Mouse (Mus musculus) spleen, embryonic (tissue): ENCODE measurements around the gene Plcl2.

Experiments used
- CTCF ChIA-PET: fragments of 350-600 bp; sonication (Branson Sonifier 250); formaldehyde crosslinking; loops from one replicate; lab custom pipeline; 2022; lab: Charles Lee

Gene Plcl2

DNA sequence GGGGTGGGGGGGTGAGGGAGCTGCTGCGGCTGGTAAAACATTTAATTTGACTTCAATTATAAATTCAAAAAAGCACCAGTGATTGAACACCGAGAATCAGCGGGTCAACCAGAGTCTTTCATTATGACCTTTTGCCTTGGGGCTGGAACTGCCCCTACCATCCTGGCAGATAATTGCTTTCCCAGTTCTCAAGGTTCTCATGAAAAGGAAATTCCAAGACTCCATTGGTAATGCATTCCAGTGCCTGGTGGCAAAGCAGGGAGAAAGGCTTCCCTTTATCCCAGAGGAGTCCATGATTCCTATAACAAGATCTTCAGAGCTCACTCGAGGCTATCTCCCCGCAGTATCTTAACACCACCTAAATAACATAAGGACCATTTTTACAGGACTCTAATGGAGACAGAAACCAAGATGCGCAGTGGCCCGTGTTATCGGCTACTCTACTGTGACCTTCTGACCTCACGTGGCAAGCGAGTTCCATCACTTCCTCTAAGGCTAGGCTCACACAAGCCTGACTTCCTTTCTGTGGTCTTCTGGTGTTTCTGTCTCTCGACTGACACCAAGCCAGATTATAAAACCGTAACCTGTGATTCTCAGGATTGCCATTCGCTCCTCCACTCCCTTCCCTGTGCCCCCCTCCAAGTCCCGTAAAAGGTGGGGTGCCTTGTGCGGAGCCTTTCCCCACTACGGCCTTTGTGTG is 10.0 kb upstream of the Plcl2 start:
- CTCF ChIA-PET: no interaction called here

DNA sequence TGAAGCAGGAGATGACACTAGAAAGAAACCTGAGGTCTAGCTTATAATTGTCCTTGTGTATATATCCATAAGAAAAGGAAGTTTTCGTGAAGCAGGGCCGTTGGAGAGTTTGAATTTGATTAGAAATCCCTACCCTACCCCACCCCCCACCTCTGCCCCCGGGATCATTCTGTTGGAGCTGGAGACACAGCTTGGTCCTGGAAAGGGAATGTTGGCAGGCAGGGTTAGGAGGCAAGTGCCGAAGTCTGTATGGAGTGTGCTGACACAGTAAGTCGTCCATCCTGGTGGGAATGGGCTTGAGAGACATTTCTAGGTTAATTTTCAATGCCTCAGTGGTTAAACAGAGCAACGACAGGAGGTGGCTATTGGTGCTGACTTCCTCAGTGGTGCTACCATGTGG is 8.4 kb upstream of the Plcl2 start:
- CTCF ChIA-PET: interaction anchor here (0.6 to 0.7 kb wide), 3 partner anchors 40 to 647 kb away, joined by 3 to 9 read pairs (median 3); no protein-coding TSS in a partner anchor

GRCm38 (mm10) chr17:50503075-50503474 is 6.1 kb upstream of the Plcl2 start:
- CTCF ChIA-PET: no interaction called here

GRCm38 (mm10) chr17:50504070-50504846 is 4.9 kb upstream of the Plcl2 start:
- CTCF ChIA-PET: interaction anchor here (0.8 kb wide), 1 partner anchor 330 kb away, joined by 3 read pairs; no protein-coding TSS in a partner anchor

DNA sequence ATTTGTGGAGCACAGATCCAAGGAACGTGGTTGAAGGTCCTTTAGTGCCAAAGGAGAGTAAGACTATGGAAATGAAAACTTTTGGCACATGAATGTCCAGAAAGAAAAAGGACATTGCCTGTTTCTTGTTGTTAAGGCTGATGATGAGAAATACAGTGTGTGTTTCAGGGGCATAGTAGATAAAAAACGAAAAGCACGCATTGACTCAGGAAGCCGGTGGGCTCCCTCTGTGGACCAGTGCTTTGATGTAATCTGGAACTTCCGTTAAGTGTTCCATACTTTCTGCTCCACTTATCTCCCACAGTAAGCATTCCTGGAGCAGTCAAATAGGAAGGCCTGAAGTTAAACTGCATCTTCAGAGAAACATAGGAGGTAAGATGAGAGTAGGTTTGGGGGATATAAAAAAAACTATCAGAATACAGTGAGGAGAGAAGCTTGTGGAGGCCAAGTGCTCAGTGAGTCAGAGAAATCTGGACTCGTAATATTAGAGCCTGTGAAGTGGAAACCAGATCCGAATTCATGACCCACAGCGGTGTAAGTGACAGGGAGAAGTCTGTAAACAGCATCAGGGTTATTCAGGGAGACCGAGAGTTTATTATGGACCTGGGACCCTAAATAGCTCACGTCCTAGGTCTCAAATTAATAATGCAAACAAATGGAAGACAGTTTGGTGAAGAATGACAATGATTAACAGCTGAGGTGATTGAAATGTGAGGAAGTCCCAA is 3.1 kb upstream of the Plcl2 start:
- CTCF ChIA-PET: interaction anchor here (0.6 kb wide), 1 partner anchor 458 kb away, joined by 3 read pairs; no protein-coding TSS in a partner anchor

GRCm38 (mm10) chr17:50506861-50507321 is 2.3 kb upstream of the Plcl2 start:
- CTCF ChIA-PET: no interaction called here

DNA sequence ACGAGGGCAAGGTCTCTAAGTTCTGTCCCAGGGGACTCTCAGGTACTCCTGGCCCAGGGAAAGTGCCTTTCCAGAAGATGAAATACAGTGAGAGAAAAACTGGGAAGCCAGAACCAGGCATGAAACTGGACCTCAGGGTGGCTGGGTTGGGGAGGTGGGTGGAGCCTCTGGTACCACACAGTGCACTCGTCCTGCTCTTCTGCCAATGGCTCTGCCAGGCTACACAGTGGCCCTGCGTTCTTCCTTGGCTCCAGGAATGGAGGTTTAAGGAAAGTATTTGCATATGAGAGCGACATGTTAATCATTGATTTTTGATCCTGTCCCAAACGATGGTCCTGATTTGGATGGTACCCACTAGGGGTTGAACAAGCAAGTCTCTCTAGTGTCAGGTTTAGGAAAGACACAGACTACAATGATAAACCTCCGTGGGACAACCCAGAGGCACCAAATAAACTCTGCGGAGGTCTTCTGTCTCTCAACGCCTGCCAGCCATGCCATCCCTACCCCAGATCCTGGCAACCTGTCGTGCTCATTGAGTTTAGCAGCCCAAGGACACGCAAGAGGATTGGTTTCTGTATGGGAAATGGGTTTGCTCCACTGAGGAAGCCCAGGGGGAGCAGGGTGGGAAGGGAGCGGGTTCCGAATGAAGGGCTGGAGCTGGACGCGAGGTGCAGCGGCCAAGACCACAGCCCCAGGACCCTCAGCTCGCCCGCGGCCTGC is 988 bp upstream of the Plcl2 start:
- CTCF ChIA-PET: interaction anchor here (0.6 to 0.7 kb wide), 3 partner anchors 27 to 292 kb away, joined by 3 to 6 read pairs (median 4); no protein-coding TSS in a partner anchor

DNA sequence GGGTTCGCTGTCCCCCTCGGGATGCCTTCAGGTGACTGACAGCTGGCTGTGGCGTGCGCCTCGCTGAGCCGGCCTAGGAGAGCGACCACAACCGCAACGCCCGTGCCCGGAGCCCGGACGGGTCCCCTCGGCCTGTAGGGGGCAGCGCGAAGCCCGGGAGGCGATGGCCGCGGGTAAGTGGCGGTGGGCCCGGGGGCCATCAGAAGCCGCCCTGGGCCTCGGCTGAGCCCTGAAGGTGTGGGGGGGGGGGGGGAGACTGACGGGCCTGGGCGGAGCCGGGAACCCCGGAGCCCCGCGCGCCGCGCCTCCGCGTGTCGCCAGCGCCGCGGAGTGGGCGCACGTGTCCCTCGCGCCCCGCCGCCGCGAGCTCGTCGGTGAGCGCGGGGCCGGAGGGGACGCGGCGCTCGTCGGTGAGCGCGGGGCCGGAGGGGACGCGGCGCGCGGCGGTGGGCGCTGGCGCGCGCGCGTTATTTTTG is 390 bp upstream of the Plcl2 start:
- CTCF ChIA-PET: interaction anchor here (0.6 to 0.7 kb wide), 3 partner anchors 26 to 292 kb away, joined by 3 to 6 read pairs (median 4); no protein-coding TSS in a partner anchor

DNA sequence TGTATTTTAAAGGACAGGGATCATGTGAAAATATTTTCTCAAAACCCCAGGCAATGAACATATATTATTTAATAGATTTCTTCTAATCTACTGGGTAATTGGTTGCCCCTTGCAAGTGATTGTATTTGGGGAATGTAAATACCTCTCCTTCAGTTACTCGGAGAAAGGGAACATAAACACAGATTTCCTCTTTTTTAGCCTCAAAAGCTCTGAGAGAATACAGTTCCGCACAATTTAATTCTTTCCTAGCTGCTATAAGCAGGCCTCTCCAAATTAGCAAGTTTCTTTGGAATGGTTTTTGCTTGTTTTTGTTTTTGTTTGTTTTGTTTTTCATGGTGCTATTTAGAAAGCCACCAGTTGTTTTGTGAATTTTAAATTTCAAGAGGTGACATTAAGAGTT is 1.1 kb downstream of the Plcl2 start:
- CTCF ChIA-PET: interaction anchor here (0.8 to 1.0 kb wide), 2 partner anchors 12 to 39 kb away, joined by 3 read pairs; no protein-coding TSS in a partner anchor

DNA sequence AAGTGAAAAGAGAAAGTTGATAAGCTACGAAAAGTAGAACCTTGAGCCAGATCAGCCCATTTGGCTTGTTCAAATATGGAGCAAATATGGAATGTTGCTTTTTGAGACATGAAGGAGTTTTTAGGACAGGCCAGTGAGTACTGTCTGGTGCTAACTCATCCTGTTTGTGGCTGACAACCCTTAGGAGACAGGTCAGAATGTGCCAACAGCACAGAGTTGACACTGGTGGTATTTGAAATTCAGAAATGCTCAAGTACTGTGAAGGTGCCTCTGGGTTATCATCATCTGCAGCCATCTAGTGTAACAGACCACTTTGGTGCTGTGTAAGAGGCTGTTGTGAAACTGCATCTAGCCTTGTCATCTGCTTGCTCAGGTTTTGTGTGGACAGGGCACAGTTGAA is 1.5 kb downstream of the Plcl2 start:
- CTCF ChIA-PET: interaction anchor here (0.8 kb wide), 1 partner anchor 11 kb away, joined by 3 read pairs; no protein-coding TSS in a partner anchor

- CTCF ChIA-PET: interaction anchor here (1.0 kb wide), 1 partner anchor 63 kb away, joined by 3 read pairs; no protein-coding TSS in a partner anchor
Measured at GRCm38 (mm10) chr17:50512222-50512621, 3.0 kb downstream of the Plcl2 start.

- CTCF ChIA-PET: interaction anchor here (1.0 kb wide), 1 partner anchor 62 kb away, joined by 3 read pairs; no protein-coding TSS in a partner anchor
Measured at GRCm38 (mm10) chr17:50512841-50513240, 3.6 kb downstream of the Plcl2 start.

- CTCF ChIA-PET: interaction anchor here (0.6 kb wide), 1 partner anchor 26 kb away, joined by 4 read pairs; no protein-coding TSS in a partner anchor
Measured at GRCm38 (mm10) chr17:50513376-50513775, 4.2 kb downstream of the Plcl2 start.

GRCm38 (mm10) chr17:50514012-50514411 is 4.8 kb downstream of the Plcl2 start:
- CTCF ChIA-PET: no interaction called here

GRCm38 (mm10) chr17:50515926-50516325 is 6.7 kb downstream of the Plcl2 start:
- CTCF ChIA-PET: interaction anchor here (0.6 kb wide), 3 partner anchors 83 to 248 kb away, joined by 3 read pairs; no protein-coding TSS in a partner anchor

GRCm38 (mm10) chr17:50517781-50518415 is 8.7 kb downstream of the Plcl2 start:
- CTCF ChIA-PET: interaction anchor here (0.6 kb wide), 1 partner anchor 46 kb away, joined by 6 read pairs; no protein-coding TSS in a partner anchor

DNA sequence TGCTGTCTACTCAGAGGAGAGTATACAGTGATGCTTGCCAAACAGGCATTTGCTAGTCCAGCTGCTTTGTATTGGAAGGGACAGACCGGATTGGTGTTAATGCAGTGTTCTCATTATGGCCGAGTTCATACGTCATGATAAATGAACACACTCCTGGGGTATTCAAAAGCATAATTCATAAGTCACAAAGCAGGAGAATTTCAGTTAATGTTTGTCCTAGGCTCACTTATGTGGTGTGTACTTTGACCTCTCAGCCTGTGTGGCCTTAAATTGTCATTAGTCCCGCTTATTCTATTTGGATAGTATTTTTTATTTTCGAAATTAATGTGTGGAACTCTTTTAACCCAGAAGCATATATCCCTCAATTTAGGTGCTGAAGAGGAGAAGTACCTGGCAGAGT is 10.4 kb downstream of the Plcl2 start:
- CTCF ChIA-PET: no interaction called here

GRCm38 (mm10) chr17:50522473-50523083 is 13.4 kb downstream of the Plcl2 start:
- CTCF ChIA-PET: interaction anchor here (0.7 to 0.9 kb wide), 2 partner anchors 12 to 20 kb away, joined by 3 read pairs; no protein-coding TSS in a partner anchor

GRCm38 (mm10) chr17:50524970-50525369 is 15.8 kb downstream of the Plcl2 start:
- CTCF ChIA-PET: interaction anchor here (0.5 kb wide), 1 partner anchor 14 kb away, joined by 3 read pairs; no protein-coding TSS in a partner anchor
